Mouse (Mus musculus) midbrain, embryonic 10.5 days (tissue): ENCODE measurements around the gene Dcxr. TPM values are rescaled to one million over a fixed set of nuclear protein-coding genes. Genes with fewer than 3 reads are reported as not detected.
"Not testable (repeated sequence)": the region's sequence is repeated elsewhere in the genome, so short reads cannot be mapped to it uniquely, and the experiment has no call there.

ENCODE experiments used
- DNase-seq: peaks from one replicate; pipeline ENCODE4 v3.0.0-alpha.2; 2017; ENCODE audit warnings: low spot score
- H3K27ac ChIP-seq: fragments of 300-500 bp; sonication (generic); replicated peaks from 2 replicates; pipeline ENCODE4 v1.5.1; 2016; ENCODE audit warnings: mild to moderate bottlenecking
- H3K27me3 ChIP-seq: fragments of 300-500 bp; sonication (generic); 2 replicates; pipeline ENCODE4 v1.6.1; 2016; ENCODE audit warnings: low read depth, mild to moderate bottlenecking; ENCODE audit not compliant: poor library complexity, severe bottlenecking
- H3K36me3 ChIP-seq: fragments of 300-500 bp; sonication (generic); 2 replicates; pipeline ENCODE4 v1.6.1; 2016; ENCODE audit warnings: mild to moderate bottlenecking, moderate library complexity
- H3K4me1 ChIP-seq: fragments of 300-500 bp; sonication (generic); 2 replicates; pipeline ENCODE4 v1.6.1; 2016
- H3K4me3 ChIP-seq: fragments of 300-500 bp; sonication (generic); 2 replicates; pipeline ENCODE4 v1.5.1; 2016; ENCODE audit warnings: mild to moderate bottlenecking, moderate library complexity
- H3K9me3 ChIP-seq: fragments of 300-500 bp; sonication (generic); replicated peaks from 2 replicates; pipeline ENCODE4 v1.6.1; 2016; ENCODE audit warnings: mild to moderate bottlenecking
- WGBS: fragments of 180-500 bp; shearing (Covaris S2); methylation state at CpG from one replicate; pipeline ENCODE4 v1.1.7; 2016; 5-methylcytosine and 5-hydroxymethylcytosine counted together
- polyA plus RNA-seq: library from polyadenylated mRNA; unstranded; fragments of >200 nt; fragmentation: Nextera tagmentation; extraction: Ambion mirVana; gene quantifications from 2 replicates; pipeline ENCODE4 v1.2.1, GENCODE M21; 2016

The Dcxr gene
- polyA plus RNA-seq: 13.0 and 13.7 TPM in 2 replicates

GRCm38 (mm10) chr11:120727169-120727527, at the start of gene Dcxr:
Gene Dcxr (minus strand): TSS chr11:120727281.
- WGBS: under 1% methylated on average over 14 of the region's 14 CpGs
- H3K4me1 ChIP-seq: peaks cover 29% of the 10 kb centered on the region
- DNase-seq: peak; percentile 87
- H3K9me3 ChIP-seq: no peaks in the 10 kb centered on the region
- H3K27me3 ChIP-seq: peaks cover 69% of the 10 kb centered on the region
- peak within 1 kb of the TSS; percentile 70 for H3K27ac ChIP-seq
- H3K4me3 ChIP-seq: peak within 1 kb of the TSS; percentile 80
- H3K36me3 ChIP-seq: no peaks in the 10 kb centered on the region

GRCm38 (mm10) chr11:120775774-120776469, 48.8 kb upstream of the Dcxr start:
- Histone ChIP-seq H3K4me3 (no peak overlapping the region), H3K4me1 (peaks cover 15% of the 10 kb centered on the region), H3K36me3 (peaks cover 9% of the 10 kb centered on the region), H3K27me3 (no peaks in the 10 kb centered on the region), H3K27ac (no peak overlapping the region), H3K9me3 (no peaks in the 10 kb centered on the region)
- 32% methylated on average over 15 of the region's 15 CpGs for WGBS
- DNase-seq: peak; percentile 92

- H3K4me1 ChIP-seq: peaks cover 15% of the 10 kb centered on the region
- WGBS: 90% methylated on average over 7 of the region's 7 CpGs
- H3K4me3 ChIP-seq: no peak overlapping the region
- no peaks in the 10 kb centered on the region for H3K27me3 ChIP-seq
- no peak overlapping the region for H3K27ac ChIP-seq
- DNase-seq: no peak
- H3K36me3 ChIP-seq: no peaks in the 10 kb centered on the region
- no peaks in the 10 kb centered on the region for H3K9me3 ChIP-seq
These were observed 46.5 kb upstream of the Dcxr start for GRCm38 (mm10) chr11:120773463-120774190.

- Histone ChIP-seq H3K9me3 (no peaks in the 10 kb centered on the region), H3K36me3 (no peaks in the 10 kb centered on the region), H3K4me3 (no peak overlapping the region), H3K27ac (no peak overlapping the region), H3K27me3 (no peaks in the 10 kb centered on the region), H3K4me1 (peaks cover 15% of the 10 kb centered on the region)
- DNase-seq: no peak
- 78% methylated on average over 3 of the region's 3 CpGs for WGBS
These were observed 45.7 kb upstream of the Dcxr start for GRCm38 (mm10) chr11:120772749-120773148.

GRCm38 (mm10) chr11:120768206-120768605, 41.1 kb upstream of the Dcxr start:
- Histone ChIP-seq H3K27me3 (no peaks in the 10 kb centered on the region), H3K4me1 (no peaks in the 10 kb centered on the region), H3K36me3 (no peaks in the 10 kb centered on the region), H3K4me3 (no peak overlapping the region), H3K9me3 (no peaks in the 10 kb centered on the region), H3K27ac (no peak overlapping the region)
- 72% methylated on average over 1 of the region's 1 CpGs for WGBS
- no peak for DNase-seq

- H3K9me3 ChIP-seq, H3K27ac ChIP-seq, H3K4me1 ChIP-seq, H3K27me3 ChIP-seq, H3K36me3 ChIP-seq, H3K4me3 ChIP-seq, DNase-seq: not testable (repeated sequence)
- 88% methylated on average over 4 of the region's 7 CpGs for WGBS
These were observed 39.9 kb upstream of the Dcxr start for GRCm38 (mm10) chr11:120767023-120767422.

- Histone ChIP-seq H3K9me3 (peaks cover 16% of the 10 kb centered on the region; the same call in 1 of the 2 replicates), H3K27me3 (peaks cover 18% of the 10 kb centered on the region), H3K4me3 (0 out of 2 replicates have a peak overlapping the region, but pooled peaks have one; percentile 20)
- not testable (repeated sequence) for H3K4me1 ChIP-seq, H3K36me3 ChIP-seq, DNase-seq, H3K27ac ChIP-seq
- WGBS: 24% methylated on average over 3 of the region's 23 CpGs
These were observed 36.3 kb upstream of the Dcxr start for GRCm38 (mm10) chr11:120763121-120763999.

GRCm38 (mm10) chr11:120762672-120763041, 35.6 kb upstream of the Dcxr start, which contains the start of gene Hmga1b:
Gene Hmga1b (plus strand): TSS chr11:120762794.
- not testable (repeated sequence) for H3K36me3 ChIP-seq, H3K4me1 ChIP-seq, DNase-seq
- H3K4me3 ChIP-seq: 0 out of 2 replicates have a peak within 1 kb of the TSS, but pooled peaks have one; percentile 20
- H3K27me3 ChIP-seq: peaks cover 18% of the 10 kb centered on the region
- WGBS: 19% methylated on average over 14 of the region's 14 CpGs
- H3K27ac ChIP-seq: 0 out of 2 replicates have a peak within 1 kb of the TSS, but pooled peaks have one; percentile 2
- peaks cover 23% of the 10 kb centered on the region for H3K9me3 ChIP-seq

GRCm38 (mm10) chr11:120761811-120762671, 35.0 kb upstream of the Dcxr start:
- peaks cover 28% of the 10 kb centered on the region for H3K9me3 ChIP-seq
- no peak overlapping the region for H3K27ac ChIP-seq
- H3K27me3 ChIP-seq: peaks cover 18% of the 10 kb centered on the region
- 76% methylated on average over 14 of the region's 14 CpGs for WGBS
- no peak overlapping the region for H3K4me3 ChIP-seq
- DNase-seq: no peak
- H3K4me1 ChIP-seq: 0 out of 2 replicates have a peak, but pooled peaks cover 6% of the 10 kb centered on the region
- H3K36me3 ChIP-seq: no peaks in the 10 kb centered on the region

GRCm38 (mm10) chr11:120760236-120760635, 33.2 kb upstream of the Dcxr start:
- Histone ChIP-seq H3K4me1 (0 out of 2 replicates have a peak, but pooled peaks cover 6% of the 10 kb centered on the region), H3K4me3 (no peak overlapping the region), H3K9me3 (peaks cover 35% of the 10 kb centered on the region), H3K36me3 (no peaks in the 10 kb centered on the region), H3K27me3 (peaks cover 18% of the 10 kb centered on the region), H3K27ac (no peak overlapping the region)
- DNase-seq: no peak
- WGBS: 93% methylated on average over 9 of the region's 9 CpGs

GRCm38 (mm10) chr11:120751606-120752005, 24.5 kb upstream of the Dcxr start:
- WGBS: 85% methylated on average over 4 of the region's 4 CpGs

More at GRCm38 (mm10) chr11:120751606-120752005, 24.5 kb upstream of the Dcxr start:
- Histone ChIP-seq H3K4me3 (no peak overlapping the region), H3K27me3 (no peaks in the 10 kb centered on the region), H3K9me3 (peaks cover 2% of the 10 kb centered on the region; the same call in 1 of the 2 replicates), H3K4me1 (no peaks in the 10 kb centered on the region), H3K27ac (no peak overlapping the region), H3K36me3 (no peaks in the 10 kb centered on the region)
- DNase-seq: no peak
